Mouse (Mus musculus) embryonic facial prominence, embryonic 15.5 days (tissue): Measurements from ENCODE around the gene Gpr62. TPM values are rescaled to one million over a fixed set of nuclear protein-coding genes. Genes with fewer than 3 reads are reported as not detected.

Source experiments
- ATAC-seq: fragments of 200-750 bp; cut with Nextera tagmentation; 2 replicates; pipeline ENCODE4 v1.8.0; 2017; ENCODE audit warnings: low read depth, moderate TSS enrichment; ENCODE audit not compliant: insufficient number of reproducible peaks, low FRiP score, low TSS enrichment
- H3K27ac ChIP-seq: fragments of 300-500 bp; sonication (generic); replicated peaks from 2 replicates; pipeline ENCODE4 v1.5.1; 2015; ENCODE audit warnings: mild to moderate bottlenecking, inconsistent platforms
- H3K27me3 ChIP-seq: fragments of 300-500 bp; sonication (generic); 2 replicates; pipeline ENCODE4 v1.6.1; 2015; ENCODE audit warnings: inconsistent platforms
- H3K36me3 ChIP-seq: fragments of 300-500 bp; sonication (generic); 2 replicates; pipeline ENCODE4 v1.6.1; 2015; ENCODE audit warnings: mild to moderate bottlenecking, inconsistent platforms
- H3K4me1 ChIP-seq: fragments of 300-500 bp; sonication (generic); 2 replicates; pipeline ENCODE4 v1.6.1; 2015; ENCODE audit warnings: inconsistent platforms
- H3K4me2 ChIP-seq: fragments of 300-500 bp; sonication (generic); replicated peaks from 2 replicates; pipeline ENCODE4 v1.6.1; 2015; ENCODE audit warnings: mild to moderate bottlenecking, inconsistent platforms
- H3K4me3 ChIP-seq: fragments of 300-500 bp; sonication (generic); replicated peaks from 2 replicates; pipeline ENCODE4 v1.5.1; 2015; ENCODE audit warnings: mild to moderate bottlenecking, inconsistent platforms
- H3K9ac ChIP-seq: fragments of 300-500 bp; sonication (generic); 2 replicates; pipeline ENCODE4 v1.6.1; 2015; ENCODE audit warnings: inconsistent platforms
- H3K9me3 ChIP-seq: fragments of 300-500 bp; sonication (generic); replicated peaks from 2 replicates; pipeline ENCODE4 v1.6.1; 2016; ENCODE audit warnings: inconsistent platforms
- WGBS: fragments of 180-500 bp; shearing (Covaris S2); methylation state at CpG from one replicate; pipeline ENCODE4 v1.1.7; 2015; 5-methylcytosine and 5-hydroxymethylcytosine counted together
- polyA plus RNA-seq: library from polyadenylated mRNA; unstranded; fragments of >200 nt; fragmentation: Nextera tagmentation; extraction: Ambion mirVana; gene quantifications from 2 replicates; pipeline ENCODE4 v1.2.1, GENCODE M21; 2015

The Gpr62 gene
- polyA plus RNA-seq, 1 experiment from 2014 or later, result 0.57 TPM

DNA sequence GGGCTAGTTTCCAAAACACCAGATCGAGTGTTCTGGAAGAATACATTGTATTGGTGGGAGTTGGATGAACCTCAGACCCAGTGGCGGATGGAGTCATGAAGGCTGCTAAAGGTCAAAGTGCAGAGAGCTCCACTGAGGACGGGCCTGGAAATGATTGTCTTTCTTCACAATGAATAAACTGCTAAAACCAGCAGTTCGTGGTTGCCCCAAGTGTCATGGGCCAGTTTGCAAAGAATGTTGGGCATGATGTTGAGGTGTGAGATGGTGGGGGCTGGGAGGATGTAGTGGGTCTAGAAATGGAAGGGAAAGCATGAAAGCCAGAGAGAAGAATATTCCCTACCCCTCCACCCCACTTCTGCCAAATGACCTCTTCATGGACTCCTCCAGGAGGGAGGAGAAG is 20.9 kb downstream of the Gpr62 start:
- WGBS, result 63% methylated on average over 4 of the region's 4 CpGs
- H3K27me3 ChIP-seq, result no peaks in the 10 kb centered on the region
- H3K4me2 ChIP-seq, result no peak overlapping the region
- H3K9ac ChIP-seq, result no peak overlapping the region
- H3K36me3 ChIP-seq, result peaks cover 9% of the 10 kb centered on the region; the same call in 1 of the 2 replicates
- H3K9me3 ChIP-seq, result no peaks in the 10 kb centered on the region
- H3K4me3 ChIP-seq, result no peak overlapping the region
- ATAC-seq, result no peak
- no peak overlapping the region for H3K27ac ChIP-seq
- H3K4me1 ChIP-seq, result peaks cover 42% of the 10 kb centered on the region

DNA sequence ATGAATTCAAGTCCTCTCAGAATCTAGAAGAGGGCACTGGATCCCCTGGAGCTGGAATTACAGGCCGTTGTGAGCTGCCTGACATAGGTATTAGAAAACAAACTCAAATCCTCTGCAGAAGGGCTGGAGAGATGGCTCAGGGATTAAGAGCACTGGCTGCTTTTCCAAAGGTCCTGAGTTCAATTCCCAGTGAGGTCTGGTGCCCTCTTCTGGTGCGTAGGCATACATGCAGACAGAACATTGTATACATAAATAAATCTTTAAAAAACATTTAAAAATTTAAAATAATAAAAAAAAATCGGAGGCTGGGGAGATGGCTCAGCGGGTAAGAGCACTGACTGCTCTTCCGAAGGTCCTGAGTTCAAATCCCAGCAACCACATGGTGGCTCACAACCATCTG is 23.1 kb downstream of the Gpr62 start:
- Histone ChIP-seq H3K4me2 (no peak overlapping the region), H3K4me1 (peaks cover 31% of the 10 kb centered on the region), H3K4me3 (no peak overlapping the region), H3K27me3 (no peaks in the 10 kb centered on the region), H3K9me3 (no peaks in the 10 kb centered on the region), H3K36me3 (peaks cover 9% of the 10 kb centered on the region; the same call in 1 of the 2 replicates), H3K9ac (no peak overlapping the region), H3K27ac (no peak overlapping the region)
- 74% methylated on average over 5 of the region's 5 CpGs for WGBS
- no peak for ATAC-seq

DNA sequence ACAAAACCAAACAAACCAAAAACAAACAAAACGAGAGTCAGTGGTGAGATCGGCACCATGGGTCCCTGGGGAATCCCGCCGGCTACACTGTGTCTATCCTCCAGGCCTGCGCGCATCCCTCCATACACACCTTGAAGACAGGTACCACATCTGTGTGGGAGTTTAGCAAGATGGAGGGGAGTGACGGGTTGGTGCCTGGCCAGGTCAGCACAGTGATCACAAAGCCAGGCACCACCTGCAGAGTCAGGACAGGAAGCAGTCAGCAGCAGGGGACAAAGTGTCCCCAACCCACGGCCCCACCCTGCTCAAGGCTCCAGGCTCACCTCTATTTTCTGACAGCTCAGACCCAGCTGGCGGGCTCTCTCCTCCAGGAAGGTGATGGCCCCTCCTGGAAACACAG is 29.2 kb downstream of the Gpr62 start:
- ATAC-seq, result no peak

DNA sequence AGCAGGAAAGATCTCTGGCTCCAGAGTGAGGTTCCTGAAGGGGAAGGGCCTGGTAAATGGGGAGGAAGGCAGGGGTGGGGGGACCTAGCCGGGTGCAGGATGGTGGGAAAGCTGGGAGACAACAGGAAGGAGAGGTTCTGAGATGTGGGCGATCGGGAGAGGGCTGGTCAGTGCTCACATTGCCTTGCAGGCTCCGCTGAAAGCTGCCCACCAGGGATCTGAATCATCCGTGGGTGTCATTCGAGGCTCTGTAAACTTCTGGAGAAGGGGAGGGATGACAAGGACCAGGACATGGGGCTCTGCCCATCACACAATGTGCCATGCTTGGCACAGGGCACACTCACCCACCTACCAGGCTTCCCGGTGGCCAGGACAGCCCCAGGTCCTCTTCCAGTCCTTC is 32.3 kb downstream of the Gpr62 start:
- no peaks in the 10 kb centered on the region for H3K9me3 ChIP-seq
- H3K4me1 ChIP-seq, result peaks cover 25% of the 10 kb centered on the region
- 0 out of 2 replicates have a peak overlapping the region, but pooled peaks have one; percentile 8 for H3K27ac ChIP-seq
- H3K36me3 ChIP-seq, result peaks cover 43% of the 10 kb centered on the region
- no peaks in the 10 kb centered on the region for H3K27me3 ChIP-seq
- ATAC-seq, result no peak
- 70% methylated on average over 7 of the region's 7 CpGs for WGBS
- no peak overlapping the region for H3K4me2 ChIP-seq
- H3K4me3 ChIP-seq, result no peak overlapping the region
- no peak overlapping the region for H3K9ac ChIP-seq

More for the DNA sequence above, 29.2 kb downstream of the Gpr62 start:
- Histone ChIP-seq H3K4me1 (peaks cover 19% of the 10 kb centered on the region), H3K4me3 (no peak overlapping the region), H3K27me3 (no peaks in the 10 kb centered on the region), H3K27ac (no peak overlapping the region), H3K36me3 (peaks cover 40% of the 10 kb centered on the region), H3K9ac (no peak overlapping the region), H3K4me2 (no peak overlapping the region), H3K9me3 (no peaks in the 10 kb centered on the region)
- 72% methylated on average over 9 of the region's 9 CpGs for WGBS

DNA sequence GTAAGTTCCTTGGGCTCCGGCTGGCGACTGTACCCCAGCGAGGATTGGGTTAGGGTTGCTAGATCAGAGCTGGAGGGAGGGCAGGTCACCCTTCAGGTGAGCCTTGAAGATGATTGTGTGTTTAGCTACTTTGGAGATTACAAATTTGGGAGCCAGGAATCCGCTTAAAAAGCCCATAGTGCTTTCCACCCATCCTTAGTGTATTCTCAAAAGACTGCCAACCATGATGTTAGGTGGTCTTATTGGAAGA is 35.8 kb downstream of the Gpr62 start:
- Histone ChIP-seq H3K4me3 (peak overlapping the region; percentile 62), H3K27ac (peak overlapping the region; percentile 98), H3K36me3 (peaks cover 41% of the 10 kb centered on the region), H3K9ac (peak overlapping the region; percentile 95), H3K9me3 (no peaks in the 10 kb centered on the region), H3K4me2 (peak overlapping the region; percentile 68), H3K27me3 (no peaks in the 10 kb centered on the region), H3K4me1 (peaks cover 12% of the 10 kb centered on the region)
- 4% methylated on average over 4 of the region's 4 CpGs for WGBS
- ATAC-seq, result no peak

DNA sequence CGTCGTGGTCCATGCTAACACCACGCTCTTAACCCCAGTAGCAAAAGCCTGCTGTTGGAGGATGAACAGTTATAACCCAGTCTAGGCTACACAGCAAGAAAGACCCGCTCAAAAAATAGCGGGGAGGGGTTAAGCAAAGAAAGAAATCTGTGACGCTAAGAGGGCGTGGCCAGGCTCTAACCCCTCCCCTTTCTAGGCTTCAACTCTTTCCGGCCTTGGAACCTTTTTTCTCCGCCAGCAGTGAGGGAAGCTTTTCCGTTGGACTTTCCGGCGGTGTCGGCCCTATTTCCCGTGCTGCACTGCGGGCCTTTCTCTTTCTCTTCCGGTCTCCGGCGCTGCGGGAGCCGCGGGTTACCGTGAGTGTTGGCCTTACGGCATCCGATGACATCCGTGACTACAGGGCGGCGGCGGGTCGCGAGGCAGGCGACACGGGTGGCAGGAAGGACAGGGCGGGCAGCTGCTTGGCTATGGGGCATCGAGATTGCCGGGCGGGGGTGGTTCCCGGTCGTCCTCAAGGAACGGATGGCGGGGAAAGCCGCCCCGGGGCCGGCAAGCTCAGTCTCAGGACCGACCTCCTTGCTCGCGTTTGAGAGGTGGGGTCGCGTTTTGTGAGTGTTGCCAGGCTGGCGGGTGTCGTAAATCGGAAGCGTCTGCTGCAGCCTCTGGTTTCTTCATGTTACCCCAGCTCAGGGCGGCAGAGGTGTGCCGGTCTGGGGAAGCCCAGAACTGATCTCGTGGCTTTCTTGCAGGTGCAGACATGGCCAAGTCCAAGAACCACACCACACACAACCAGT is 36.3 kb downstream of the Gpr62 start, which contains the start of gene Rpl29:
Rpl29 (plus strand) TSS at position 234 of the 794 bp plus-strand sequence.
- Histone ChIP-seq H3K9me3 (no peaks in the 10 kb centered on the region), H3K27ac (peak within 1 kb of the TSS; percentile 98), H3K4me2 (peak within 1 kb of the TSS; percentile 68), H3K36me3 (peaks cover 38% of the 10 kb centered on the region), H3K4me3 (peak within 1 kb of the TSS; percentile 62), H3K4me1 (peaks cover 12% of the 10 kb centered on the region), H3K27me3 (no peaks in the 10 kb centered on the region), H3K9ac (peak within 1 kb of the TSS; percentile 95)
- under 1% methylated on average over 55 of the region's 55 CpGs for WGBS
- ATAC-seq, result peak; percentile 93

DNA sequence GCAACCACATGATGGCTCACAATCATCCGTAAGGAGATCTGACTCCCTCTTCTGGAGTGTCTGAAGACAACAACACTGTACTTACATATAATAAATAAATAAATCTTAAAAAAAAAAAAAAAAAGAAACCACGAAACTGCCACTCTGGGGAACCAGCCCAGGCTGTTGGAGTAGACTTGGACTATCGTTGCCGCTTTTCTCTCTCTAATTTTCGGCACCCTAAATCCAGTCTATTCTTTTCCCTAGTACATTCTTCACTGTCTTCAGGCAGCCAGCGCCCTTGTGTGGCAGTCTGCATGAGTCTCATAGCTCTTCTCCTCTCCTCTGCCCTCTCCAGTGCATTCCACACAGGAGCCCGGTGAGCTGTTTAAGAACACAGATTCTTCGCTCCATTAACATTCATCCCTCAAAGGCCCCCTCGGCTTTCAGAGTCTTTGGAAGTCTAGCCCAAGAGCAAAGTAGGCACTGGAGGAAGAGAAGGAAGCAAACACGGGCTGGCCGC is 37.0 kb downstream of the Gpr62 start:
- ATAC-seq, result peak; percentile 27
- Histone ChIP-seq H3K27ac (peak overlapping the region; percentile 98), H3K36me3 (peaks cover 32% of the 10 kb centered on the region), H3K9me3 (no peaks in the 10 kb centered on the region), H3K4me3 (peak overlapping the region; percentile 62), H3K27me3 (no peaks in the 10 kb centered on the region), H3K9ac (peak overlapping the region; percentile 44; the same call in 1 of the 2 replicates), H3K4me2 (peak overlapping the region; percentile 68), H3K4me1 (peaks cover 12% of the 10 kb centered on the region)
- WGBS, result 13% methylated on average over 11 of the region's 11 CpGs

DNA sequence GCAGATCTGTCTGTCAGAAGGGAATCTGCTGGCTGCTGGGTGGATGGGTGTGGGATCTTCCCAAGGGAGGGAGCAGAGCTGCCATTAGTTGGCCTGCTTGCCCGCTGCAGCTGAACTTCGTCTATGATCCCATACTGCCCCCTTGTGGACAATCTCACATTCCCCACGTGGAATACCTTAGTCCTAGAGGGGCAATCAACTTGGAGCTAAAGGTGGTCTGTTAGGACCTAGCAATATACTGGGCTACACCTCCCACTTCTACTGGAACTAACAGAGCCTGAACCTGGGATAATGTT is 43.9 kb downstream of the Gpr62 start:
- Histone ChIP-seq H3K4me3 (peak overlapping the region; percentile 18), H3K27me3 (no peaks in the 10 kb centered on the region), H3K36me3 (no peaks in the 10 kb centered on the region), H3K27ac (peak overlapping the region; percentile 17; the same call in 1 of the 2 replicates), H3K4me1 (peaks cover 51% of the 10 kb centered on the region), H3K9ac (no peak overlapping the region), H3K9me3 (no peaks in the 10 kb centered on the region), H3K4me2 (peak overlapping the region; percentile 45)
- ATAC-seq, result peak; percentile 77
- WGBS, result 1% methylated on average over 3 of the region's 3 CpGs

DNA sequence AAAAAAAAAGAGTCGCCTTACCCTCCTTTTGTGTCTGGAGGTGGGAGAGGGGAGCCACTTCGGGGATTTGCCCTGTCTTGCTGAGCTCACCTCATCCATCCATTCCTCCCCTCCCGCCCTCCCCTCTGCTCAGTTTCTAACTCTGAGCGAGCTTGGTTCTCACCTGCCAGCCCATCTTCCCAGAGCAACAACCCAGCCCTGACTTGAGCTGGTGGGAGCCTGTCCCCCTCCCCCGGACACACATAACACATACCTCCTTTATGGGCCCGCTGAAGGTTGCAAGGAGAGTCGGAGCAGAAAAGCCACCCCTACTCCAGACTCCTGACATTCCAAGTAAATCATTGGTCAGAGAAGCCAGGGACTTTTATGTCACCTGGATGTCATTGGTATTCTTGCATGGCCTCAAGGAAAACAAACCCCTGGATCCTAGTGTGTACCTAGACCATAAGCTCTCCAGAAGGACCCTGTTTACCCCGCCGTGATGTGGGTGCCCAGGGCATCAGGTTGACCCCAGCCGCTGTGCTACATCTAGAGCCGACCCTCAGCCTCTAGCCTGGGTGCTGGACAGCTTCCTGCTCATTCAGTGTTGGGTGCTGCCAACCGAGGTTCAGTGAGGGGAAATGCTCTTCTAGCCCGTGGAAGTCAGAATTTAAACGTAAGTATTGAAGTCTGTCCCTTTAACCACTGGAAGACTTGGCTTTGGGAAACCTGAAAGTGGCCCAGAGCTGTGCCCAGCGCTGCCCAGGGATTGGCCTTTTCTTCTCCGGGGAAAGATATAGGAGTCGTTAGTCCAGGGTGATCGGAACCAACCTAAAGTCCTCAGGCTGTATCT is 44.5 kb downstream of the Gpr62 start:
- Histone ChIP-seq H3K9ac (no peak overlapping the region), H3K4me2 (peak overlapping the region; percentile 45), H3K4me1 (peaks cover 51% of the 10 kb centered on the region), H3K9me3 (no peaks in the 10 kb centered on the region), H3K27me3 (no peaks in the 10 kb centered on the region), H3K4me3 (peak overlapping the region; percentile 18), H3K27ac (peak overlapping the region; percentile 17), H3K36me3 (no peaks in the 10 kb centered on the region)
- ATAC-seq, result no peak
- 7% methylated on average over 18 of the region's 18 CpGs for WGBS

DNA sequence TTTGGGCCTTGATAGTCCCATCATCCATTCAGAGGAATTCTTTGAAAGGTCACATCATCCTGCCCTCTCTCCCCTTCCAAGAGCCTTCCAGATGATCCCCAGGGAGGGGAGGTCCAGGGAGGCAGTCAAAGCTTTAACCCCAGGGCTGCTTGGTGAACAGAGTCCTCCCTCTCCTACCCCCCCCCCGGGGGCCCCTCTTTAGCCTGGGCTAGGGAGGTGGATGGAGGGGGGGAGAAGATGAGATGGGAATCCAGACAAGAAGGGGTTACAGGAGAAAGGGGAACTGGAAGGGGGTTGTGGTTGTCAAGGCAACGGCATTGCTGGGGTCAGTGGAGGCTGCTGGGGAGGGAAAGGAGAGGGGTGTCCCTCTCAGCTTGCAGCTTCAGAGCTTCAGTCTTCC is 45.1 kb downstream of the Gpr62 start:
- 0% methylated on average over 2 of the region's 2 CpGs for WGBS
- Histone ChIP-seq H3K4me2 (no peak overlapping the region), H3K4me1 (peaks cover 51% of the 10 kb centered on the region), H3K27ac (peak overlapping the region; percentile 8; the same call in 1 of the 2 replicates), H3K27me3 (no peaks in the 10 kb centered on the region), H3K9ac (no peak overlapping the region), H3K4me3 (no peak overlapping the region), H3K36me3 (no peaks in the 10 kb centered on the region), H3K9me3 (no peaks in the 10 kb centered on the region)
- ATAC-seq, result no peak

DNA sequence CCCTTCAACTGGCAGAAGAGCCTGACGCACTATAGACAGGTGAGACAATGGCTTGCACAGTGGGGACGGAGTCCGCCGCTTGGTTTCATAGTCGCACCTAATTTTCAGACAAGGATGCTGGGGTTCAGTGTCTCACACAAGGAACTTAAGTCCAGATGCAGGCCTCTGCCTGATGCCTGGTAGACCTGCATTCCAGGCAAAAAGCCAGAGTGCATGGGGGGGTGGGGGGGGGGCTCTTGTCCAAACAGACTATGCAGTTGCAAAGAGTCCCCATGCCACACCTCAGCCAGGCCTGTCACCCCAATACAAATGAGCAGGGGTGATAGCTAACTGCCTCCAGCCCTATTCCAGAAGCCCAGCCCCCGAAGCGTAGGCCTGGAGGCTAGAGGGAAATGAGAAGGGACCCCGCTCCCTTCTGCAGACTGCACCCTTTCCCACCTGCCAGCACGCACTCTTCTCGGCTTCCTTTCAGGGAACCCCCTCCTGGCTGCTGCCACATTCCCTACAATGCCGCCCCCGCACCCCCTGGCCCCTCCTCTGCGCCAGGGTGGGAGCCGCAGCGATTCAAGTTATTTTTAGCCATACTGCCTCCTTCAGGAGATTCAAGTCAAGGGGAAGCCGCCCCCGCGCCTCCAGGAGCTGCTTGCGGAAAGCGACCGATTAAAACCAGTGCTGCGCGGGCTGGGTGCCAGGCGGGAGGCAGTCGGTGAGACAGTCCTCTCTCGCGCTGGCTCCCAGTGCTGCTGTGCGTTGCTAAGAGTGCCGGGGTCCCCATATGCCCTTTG is 47.7 kb downstream of the Gpr62 start:
- Histone ChIP-seq H3K27me3 (no peaks in the 10 kb centered on the region), H3K4me3 (peak overlapping the region; percentile 29), H3K9me3 (no peaks in the 10 kb centered on the region), H3K4me2 (peak overlapping the region; percentile 64), H3K4me1 (peaks cover 51% of the 10 kb centered on the region), H3K9ac (peak overlapping the region; percentile 28; the same call in 1 of the 2 replicates), H3K36me3 (no peaks in the 10 kb centered on the region), H3K27ac (peak overlapping the region; percentile 44)
- ATAC-seq, result peak; percentile 71
- 12% methylated on average over 29 of the region's 29 CpGs for WGBS
